Mouse (Mus musculus) 3T3-L1 (cell line): ENCODE measurements at regions not wholly inside any gene's neighbourhood (a gene's known extent, or its start where the extent isn't known, plus 50 kb on each side); places are given as distances from the start of the nearest gene placed in this dataset.

Source experiments
- DNase-seq: peaks from one replicate; pipeline ENCODE4 v3.0.0-alpha.2; 2015; ENCODE audit warnings: low read depth, low spot score

- DNase-seq, result no peak
Observed at GRCm38 (mm10) chr5:144621967-144622366, 76.3 kb downstream of the Nptx2 start.

GRCm38 (mm10) chr5:144623358-144623757 is 77.7 kb downstream of the Nptx2 start:
- no peak for DNase-seq

GRCm38 (mm10) chr5:144632295-144632694 is 86.6 kb downstream of the Nptx2 start:
- no peak for DNase-seq

- peak; percentile 19 for DNase-seq
Observed at GRCm38 (mm10) chr5:144638631-144639030, 92.9 kb downstream of the Nptx2 start.

- peak; percentile 83 for DNase-seq
Observed at GRCm38 (mm10) chr5:144639639-144640038, 93.9 kb downstream of the Nptx2 start.

- DNase-seq, result no peak
Observed at GRCm38 (mm10) chr5:144642766-144643165, 97.1 kb downstream of the Nptx2 start.

- DNase-seq, result no peak
Observed at GRCm38 (mm10) chr5:144643438-144643837, 97.7 kb downstream of the Nptx2 start.

- DNase-seq, result no peak
Observed at GRCm38 (mm10) chr5:144645367-144645766, 99.7 kb downstream of the Nptx2 start.

- DNase-seq, result no peak
Observed at GRCm38 (mm10) chr5:144647311-144648104, 101.8 kb downstream of the Nptx2 start.

GRCm38 (mm10) chr5:144652231-144652630 is 106.5 kb downstream of the Nptx2 start:
- DNase-seq, result no peak

GRCm38 (mm10) chr5:144662031-144662430 is 99.6 kb downstream of the Tmem130 start:
- no peak for DNase-seq

GRCm38 (mm10) chr5:144663981-144664380 is 97.6 kb downstream of the Tmem130 start:
- no peak for DNase-seq

- DNase-seq, result no peak
Observed at GRCm38 (mm10) chr5:144664571-144665295, 96.9 kb downstream of the Tmem130 start.

GRCm38 (mm10) chr5:144668060-144668459 is 93.6 kb downstream of the Tmem130 start:
- no peak for DNase-seq

- no peak for DNase-seq
Observed at GRCm38 (mm10) chr5:144678815-144679750, 82.5 kb downstream of the Tmem130 start.

GRCm38 (mm10) chr5:144684184-144684583 is 77.4 kb downstream of the Tmem130 start:
- DNase-seq, result no peak
